Mouse (Mus musculus): ENCODE results near the gene Cdc14b.

Gene Cdc14b

DNA sequence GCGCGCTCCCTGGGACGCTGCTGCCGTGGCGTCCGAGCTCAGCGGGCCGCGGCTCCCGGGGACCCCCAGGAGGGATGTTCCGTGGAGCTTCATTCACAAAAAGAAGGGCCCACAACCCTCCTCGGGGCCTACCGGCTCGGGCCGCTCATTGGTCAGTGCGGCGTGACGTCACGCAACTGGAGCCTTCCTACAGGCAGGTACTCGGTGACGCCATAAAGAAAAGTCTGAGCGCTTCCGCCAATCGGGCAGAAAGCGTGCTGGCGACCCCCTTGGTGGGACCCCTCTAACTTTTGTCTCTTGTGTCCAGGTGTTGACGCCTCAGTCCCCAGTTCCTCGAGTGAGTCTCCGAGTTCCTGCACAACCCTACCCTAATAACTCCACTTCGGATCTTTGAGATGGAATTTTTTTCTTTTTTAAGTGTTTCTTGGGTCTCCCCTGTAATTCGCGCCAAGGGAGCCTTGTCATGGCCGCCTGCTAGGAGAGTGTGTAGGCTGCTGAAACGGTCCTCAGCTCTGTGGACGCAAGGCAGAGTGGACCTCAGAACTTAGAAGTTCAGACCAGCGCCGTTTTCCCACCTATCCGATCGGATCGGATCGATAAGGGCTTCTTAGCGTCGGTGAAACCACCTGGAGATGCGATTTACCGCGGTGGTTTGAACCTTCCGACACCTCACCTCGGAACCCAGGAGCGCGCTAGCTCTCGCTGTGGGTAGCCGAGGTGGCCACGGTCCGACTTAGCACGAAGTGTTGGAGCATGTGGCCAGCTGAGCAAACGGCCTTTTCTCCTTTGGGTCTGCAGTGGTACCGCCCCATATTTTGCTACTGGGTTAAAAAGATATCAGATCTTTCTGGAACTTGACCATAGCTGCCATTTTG, at the start of gene Cdc14b:
Cdc14b (minus strand) TSS at position 412 of the 875 bp plus-strand sequence.
- DNase-seq, result peak; percentile 98

DNA sequence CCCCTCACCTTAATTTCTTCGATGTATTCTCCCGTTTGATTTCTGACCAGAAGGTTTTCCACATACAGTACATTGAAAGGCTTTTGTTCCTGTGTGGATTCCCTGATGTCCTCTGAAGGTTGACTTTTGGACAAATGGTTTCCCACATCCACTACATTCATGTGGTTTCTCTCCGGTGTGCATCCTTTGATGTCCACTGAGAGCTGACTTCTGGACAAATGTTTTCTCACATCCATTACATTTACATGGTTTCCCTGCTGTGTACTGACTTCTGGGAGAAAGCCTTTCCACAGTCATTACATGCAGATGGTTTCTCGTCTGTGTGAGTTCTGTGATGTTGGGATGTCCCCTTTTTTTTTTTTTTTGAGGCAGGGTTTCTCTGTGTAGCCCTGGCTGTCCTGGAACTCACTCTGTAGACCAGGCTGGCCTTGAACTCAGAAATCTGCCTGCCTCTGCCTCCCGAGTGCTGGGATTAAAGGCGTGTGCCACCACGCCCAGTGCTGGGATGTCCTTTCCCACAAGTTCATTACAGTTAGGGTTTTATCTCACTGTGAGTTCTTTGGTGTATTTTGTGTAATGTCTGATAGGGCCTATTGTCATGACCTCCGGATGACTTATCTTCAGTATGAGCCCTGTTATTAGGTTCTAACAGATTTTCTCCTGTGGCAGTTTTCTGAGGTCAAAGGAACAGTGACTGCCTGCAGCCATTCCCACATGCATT, 47.6 kb upstream of the Cdc14b start:
- peak; percentile 66 for DNase-seq

DNA sequence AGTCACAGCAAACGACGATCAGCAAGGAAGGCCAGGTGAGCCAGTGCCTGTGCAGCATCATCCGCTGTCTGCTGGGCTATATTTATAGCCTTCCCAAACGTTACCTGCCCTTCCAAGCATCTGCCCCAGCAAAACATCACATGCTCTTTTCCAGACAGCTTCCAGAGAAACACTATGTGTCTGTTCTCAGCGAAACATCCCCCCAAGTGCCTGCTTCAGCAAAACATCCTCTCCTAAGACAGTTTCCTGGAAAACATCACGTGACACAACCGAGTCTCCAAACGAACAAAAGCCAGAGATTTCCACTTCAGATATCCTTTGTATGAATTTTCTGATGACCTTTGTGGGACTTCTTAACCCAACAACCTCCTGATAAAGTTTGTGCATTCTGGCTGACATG, 45.2 kb upstream of the Cdc14b start:
- peak; percentile 94 for DNase-seq

DNA sequence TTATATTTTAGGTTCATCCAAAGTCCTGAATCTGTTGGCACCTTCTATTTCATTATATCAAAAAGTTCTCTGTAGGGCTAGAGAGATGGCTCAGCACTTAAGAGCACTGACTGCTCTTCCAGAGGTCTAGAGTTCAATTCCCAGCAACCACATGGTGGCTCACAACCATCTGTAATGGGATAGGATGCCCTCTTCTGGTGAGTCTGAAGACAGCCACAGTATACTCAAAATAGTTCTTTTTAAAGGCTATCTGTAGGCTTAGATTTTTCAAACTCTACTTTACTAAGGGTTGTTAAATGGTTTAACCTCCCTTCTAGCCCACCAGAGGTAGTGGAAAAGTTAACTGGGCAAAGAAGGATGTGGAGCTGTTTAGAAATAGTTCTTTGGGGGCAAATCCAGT, 44.7 kb upstream of the Cdc14b start:
- DNase-seq, result no peak

DNA sequence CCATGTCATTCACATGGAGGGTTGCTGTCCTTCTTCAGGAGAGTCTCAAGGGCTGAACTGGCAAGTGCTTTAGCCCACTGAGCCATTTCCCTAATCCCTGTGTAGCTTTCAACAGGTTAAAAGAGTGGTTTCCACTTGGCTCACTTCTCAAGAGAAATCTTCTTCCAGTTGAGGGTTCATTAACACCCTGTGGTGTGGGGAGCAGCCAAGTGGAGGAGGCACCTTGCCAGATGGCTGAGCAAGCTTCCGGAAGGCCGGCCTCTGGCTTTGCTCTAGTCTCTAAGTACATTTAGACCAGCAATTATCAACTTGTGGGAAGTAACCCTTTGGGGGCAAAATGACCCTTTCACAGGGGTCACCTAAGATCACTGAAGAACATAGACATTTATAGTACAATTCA, 43.3 kb upstream of the Cdc14b start:
- DNase-seq, result peak; percentile 96

DNA sequence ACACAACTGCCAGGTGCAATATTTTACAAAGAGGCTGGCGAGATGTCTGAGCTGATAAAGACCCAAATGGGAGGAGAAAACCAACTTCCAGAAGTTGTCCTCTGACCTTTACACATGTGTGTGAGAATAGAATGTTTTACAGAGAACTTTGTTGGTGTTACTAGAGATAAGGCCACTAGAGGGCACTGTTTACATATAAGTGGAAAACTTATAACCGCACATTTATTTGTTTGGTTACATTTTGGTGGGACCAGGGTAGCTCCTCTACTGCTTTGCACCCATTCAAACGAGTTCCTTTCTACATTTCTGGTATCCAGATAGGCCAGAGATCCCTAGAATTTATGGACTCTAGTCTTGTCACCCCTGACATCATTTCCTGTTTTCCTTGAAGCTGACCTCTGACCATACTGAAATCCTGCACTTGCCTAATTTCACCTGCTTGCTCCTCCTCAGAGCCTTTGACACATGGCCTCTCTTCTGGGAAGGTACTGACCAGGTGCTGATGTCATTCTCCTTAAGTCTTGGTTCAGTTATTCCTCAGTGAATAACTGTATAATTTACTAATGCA, 40.5 kb upstream of the Cdc14b start:
- peak; percentile 82 for DNase-seq

DNA sequence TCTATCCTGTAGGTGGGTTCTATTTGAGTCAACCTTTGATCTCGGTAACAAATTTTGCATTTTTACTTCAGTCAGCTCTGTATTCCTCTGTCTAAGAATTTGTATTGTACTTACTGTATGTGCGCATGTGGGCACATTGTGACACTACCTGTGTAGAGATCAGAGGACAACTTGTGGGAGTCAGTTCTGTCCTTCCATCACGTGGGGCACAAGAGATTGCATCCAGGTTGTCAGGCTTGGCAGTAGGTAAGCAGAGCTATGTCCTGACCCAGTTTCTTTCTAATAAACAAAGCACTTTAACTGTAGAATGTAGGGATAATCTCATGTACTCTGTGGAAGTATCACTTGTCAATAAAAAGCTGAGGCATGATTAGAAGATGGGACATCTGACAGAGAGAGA, 39.0 kb upstream of the Cdc14b start:
- peak; percentile 74 for DNase-seq

DNA sequence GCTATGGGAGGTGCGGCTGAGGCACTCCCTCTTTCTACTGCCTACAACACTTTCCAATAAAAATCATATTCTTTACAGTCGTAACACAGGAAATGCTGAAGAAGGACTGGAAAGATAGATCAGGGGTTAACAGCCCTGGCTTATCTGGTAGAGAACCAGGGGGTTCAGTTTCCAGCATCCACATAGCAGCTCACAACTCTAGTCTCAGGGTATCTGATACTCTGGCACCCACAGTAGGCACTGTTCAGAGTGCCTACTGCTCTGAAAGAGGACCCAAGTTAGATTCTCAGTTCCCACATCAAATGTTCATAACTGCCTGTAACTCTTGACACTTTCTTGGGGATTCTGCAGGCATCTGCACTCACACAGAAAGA, 37.8 kb upstream of the Cdc14b start:
- DNase-seq, result no peak

DNA sequence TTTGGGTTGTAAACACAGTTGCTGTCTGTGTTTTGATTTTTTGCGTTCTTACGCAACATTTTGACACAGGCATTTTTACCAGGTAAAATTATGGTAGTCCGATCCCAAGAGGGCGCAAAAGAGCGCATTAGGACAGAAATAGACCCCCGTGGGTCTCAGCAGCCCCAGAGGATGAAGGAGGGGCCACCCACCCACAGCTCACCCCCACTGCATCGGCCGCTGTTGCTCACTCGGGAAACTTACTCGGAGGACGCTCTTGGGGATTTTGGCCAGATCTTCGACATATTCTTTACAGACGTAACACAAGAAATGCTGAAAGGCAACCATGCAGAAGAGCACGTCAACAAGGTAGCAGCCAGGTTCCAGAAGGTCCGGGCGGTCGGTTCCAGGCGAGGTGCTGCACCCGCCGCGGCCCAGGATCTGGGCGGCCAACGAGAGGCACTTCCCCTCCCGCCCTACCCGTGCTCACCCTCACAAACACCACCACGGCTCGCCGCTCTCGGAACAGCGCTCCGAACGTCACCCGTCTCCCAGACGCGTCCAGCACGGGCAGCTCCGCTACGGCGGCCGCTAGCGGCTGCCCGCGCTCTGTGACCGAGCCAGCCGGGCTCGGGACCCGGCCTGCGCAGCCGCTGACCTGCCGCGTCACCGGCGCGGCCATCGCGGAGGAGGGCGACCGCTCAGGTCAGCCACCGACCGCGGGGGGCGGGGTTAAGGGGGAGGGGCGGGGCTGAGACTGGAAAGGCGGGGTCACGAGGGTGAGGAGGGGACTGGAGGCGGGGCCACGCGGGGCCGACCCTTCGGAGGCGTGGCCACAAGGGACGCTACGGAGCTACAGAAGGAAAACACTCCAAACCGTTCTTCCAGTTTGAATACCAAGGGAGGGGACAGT, 37.2 kb upstream of the Cdc14b start, which contains the start of gene Aaed1:
Aaed1 (minus strand) TSS at position 687 of the 892 bp plus-strand sequence.
- peak; percentile 99 for DNase-seq

DNA sequence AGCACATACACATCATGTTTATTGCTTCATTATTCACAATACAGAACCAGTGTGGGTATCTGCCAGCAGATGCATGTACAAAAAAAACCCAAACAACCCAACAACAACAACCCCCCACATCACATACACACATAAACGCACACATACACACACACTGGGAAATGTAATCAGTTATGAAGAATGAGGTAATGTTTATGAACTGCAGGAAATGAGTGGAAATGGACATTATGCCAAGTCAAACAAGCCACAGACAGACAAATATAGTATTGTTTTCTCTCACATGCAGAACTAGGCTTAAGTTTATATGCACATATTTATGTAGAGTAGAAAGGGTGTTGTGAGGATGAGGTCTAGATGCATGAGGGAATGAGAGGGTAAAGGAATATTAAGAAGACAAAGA, 36.2 kb upstream of the Cdc14b start:
- peak; percentile 40 for DNase-seq

DNA sequence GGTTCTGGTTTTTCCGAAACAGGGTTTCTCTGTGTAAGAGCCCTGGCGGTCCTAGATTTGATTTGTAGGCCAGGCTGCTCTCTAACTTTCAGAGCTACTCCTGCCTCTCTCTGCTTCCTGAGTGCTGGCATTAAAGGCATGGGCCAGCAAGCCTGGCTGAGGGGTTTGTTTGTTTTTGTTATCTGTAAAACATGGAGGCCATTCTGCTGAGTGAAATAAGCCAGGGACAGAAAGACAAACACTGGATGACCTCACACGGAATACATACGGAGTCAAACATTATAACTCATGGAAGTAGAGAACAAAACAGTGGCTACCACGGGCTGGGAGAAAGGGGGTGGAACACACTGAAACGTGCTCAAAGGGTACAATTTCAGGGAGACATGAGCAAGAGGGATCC, 35.5 kb upstream of the Cdc14b start:
- DNase-seq, result peak; percentile 83

DNA sequence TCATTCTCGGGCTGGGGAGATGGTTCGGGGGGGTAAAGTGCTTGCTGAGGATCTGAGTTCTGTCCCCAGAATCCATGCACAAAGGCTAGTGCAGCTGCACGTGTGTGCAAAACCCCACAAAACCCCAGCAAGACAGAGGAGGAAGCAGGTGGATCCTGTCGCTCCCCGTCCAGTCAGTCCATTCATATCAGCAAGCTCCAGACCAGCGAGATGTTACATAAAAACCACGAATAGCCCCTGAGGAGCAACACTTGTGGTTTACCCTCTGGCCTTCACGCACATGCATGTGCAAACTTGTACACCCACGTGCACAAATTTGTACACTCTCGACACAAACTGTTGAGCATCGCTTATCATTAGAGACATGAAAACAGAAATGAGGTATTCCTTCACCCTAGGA, 34.8 kb upstream of the Cdc14b start:
- DNase-seq, result peak; percentile 93

DNA sequence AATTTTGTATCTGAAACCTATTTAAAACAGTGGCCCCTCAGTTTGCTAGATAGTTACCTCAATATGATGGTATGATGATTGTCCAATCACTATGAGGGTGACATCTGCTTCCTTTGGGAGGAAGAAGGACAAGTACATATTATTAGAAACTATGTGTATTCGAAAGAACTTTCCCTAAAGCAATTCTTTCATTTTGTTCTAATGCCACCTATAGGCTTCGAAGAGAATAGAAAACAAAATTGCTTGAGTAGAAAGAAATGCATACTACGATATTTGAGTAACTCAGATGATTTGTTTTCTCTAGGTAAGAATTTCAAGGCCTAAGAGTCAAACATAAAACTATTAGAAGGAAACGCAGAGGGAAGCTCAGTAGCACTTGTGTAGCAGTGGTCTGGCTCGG, 33.9 kb upstream of the Cdc14b start:
- no peak for DNase-seq

DNA sequence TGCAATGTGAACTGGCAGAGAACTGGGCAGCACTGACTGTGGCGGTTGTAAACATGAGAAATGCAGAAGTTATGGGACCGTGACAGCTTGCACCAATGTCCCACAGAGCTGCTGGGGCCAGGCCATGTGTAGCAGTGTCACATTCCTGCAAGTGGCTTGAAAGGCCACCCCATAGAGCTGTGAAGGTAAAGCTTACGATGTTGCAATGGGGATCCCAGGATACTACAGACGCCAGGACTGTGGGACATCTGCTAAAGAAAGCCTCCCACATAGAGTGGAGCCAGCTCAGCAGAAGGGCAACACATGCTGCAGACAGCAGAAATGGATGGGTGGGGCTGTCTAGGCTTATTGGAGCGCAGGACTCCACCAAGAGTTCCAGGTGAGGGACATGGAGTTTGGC, 32.4 kb upstream of the Cdc14b start:
- peak; percentile 89 for DNase-seq

DNA sequence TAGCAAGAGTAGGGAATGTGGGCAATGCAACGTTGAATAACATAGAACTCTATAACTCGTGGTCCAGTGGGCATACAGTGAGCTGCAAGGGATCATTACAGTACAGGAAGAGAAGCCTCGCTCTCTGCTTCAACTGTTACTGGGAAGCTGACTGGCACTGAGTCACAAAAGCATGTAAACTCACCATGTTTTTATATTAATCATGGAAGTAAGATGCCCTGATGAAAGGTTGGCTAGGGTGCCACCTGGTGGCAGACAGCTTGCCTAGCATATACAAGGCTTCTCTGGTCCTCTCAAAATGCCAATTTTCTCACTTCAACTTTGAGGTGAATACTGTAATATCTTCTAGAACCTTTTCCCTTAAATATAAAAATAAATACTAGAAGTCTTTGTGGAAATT, 31.0 kb upstream of the Cdc14b start:
- DNase-seq, result peak; percentile 86

DNA sequence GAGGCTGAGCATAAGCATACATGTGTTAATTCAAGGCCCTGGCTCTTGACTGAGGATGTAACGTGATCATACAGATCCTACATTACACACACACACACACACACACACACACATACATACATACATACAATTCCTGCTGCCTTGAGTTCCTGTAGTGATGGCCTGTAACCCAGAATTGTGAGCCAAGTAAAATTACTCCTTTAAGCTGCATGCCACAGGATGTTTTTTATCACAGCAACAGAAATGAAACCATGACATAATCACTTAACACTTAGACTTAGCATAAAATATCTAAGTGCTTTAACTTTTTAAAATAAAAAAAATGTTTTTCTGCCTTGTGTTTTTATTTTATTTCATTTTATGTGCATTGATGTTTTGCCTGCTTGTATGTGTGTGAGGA, 24.0 kb upstream of the Cdc14b start:
- DNase-seq, result no peak

DNA sequence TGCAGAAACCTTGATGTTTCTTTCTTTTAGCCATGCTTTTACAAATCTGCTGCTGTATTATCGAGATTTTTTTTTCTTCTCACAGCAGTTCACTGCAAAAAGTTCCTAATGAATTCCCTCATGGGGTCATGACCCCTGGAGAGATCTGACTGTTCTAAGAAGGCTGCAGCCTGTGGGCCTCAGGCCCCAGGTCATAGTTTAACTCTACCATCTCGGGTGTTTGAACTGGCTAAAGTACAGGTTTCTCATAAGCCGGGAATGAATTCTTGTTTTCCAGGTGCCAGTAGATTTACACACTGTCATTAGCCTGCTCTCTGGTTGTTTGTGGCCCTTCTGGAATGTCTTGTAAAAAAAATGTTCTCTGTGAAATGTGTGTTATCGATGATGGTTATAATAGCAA, 11.7 kb upstream of the Cdc14b start:
- peak; percentile 22 for DNase-seq

DNA sequence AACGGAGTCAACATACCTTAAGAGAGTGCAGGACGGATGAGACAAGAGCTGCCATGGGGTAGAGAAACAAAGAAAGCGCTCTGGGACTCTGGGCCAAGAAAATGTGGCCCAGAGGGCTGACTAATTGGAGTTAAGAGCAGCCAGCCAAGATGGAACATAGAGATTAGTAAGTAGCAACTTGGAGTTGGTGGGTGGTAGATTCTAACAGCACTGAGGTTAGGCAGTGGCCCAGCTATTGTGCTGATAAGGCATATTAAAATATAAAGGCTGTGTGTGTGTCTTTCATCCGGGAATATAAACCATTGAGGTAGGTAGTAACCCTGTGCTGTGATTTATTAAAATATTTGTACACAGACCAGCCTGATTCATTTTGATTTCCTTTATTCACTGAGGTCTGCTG, 11.2 kb upstream of the Cdc14b start:
- peak; percentile 48 for DNase-seq

DNA sequence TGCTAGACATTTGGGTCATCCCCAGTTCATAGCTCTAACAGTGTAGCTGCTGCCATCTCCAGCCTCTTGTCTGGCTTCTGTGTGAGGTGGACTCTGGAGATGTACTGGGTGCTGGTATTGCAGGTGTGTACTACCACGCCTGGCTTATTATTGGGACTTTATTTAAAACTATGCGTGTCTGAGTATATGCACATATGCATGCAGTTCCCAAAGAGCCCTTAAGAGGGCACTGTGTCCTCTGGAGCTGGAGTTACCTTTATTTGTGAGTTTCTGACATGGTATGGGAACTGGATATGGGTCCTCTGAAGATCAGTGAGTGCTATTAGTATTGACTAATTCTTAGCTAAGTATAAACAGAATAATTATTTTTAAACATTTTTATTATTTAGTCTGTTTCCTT, 9.6 kb upstream of the Cdc14b start:
- DNase-seq, result peak; percentile 78

DNA sequence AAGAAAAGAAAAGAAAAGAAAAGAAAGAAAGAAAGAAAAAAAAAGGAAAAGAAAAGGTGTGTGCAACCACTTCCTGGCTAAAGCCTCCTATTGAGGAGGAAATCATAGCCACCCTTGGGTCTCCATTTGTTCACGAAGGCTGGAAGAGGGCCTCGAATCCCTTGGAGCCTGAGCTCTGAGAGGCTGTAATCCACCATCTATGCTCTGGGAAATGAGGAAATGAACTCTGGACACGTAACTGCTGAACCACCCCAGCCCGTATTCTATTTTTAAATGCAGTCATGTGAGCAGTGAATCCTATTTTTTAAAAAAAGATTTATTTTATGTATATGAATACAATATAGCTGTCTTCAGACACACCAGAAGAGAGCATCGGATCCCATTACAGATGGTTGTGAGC, 5.8 kb upstream of the Cdc14b start:
- DNase-seq, result peak; percentile 79

DNA sequence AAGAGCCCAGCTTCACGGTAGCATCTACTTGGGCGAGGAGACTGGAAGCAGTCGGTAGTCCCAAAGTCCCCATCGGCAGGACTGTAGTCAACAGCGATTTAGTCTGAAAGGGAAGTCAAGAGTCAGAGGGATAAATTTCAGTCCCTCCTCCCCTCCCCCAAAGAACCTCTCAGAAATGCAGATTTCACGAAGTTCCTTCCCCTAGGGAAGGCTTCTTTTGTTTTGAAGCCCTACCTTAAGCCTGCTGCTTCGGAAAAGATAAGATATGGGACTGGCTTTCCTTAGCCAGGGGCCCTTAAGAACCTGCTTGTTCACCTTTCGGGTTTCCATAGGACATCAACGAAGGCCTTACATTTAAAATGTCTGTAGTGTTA, 651 bp upstream of the Cdc14b start:
- DNase-seq, result no peak

DNA sequence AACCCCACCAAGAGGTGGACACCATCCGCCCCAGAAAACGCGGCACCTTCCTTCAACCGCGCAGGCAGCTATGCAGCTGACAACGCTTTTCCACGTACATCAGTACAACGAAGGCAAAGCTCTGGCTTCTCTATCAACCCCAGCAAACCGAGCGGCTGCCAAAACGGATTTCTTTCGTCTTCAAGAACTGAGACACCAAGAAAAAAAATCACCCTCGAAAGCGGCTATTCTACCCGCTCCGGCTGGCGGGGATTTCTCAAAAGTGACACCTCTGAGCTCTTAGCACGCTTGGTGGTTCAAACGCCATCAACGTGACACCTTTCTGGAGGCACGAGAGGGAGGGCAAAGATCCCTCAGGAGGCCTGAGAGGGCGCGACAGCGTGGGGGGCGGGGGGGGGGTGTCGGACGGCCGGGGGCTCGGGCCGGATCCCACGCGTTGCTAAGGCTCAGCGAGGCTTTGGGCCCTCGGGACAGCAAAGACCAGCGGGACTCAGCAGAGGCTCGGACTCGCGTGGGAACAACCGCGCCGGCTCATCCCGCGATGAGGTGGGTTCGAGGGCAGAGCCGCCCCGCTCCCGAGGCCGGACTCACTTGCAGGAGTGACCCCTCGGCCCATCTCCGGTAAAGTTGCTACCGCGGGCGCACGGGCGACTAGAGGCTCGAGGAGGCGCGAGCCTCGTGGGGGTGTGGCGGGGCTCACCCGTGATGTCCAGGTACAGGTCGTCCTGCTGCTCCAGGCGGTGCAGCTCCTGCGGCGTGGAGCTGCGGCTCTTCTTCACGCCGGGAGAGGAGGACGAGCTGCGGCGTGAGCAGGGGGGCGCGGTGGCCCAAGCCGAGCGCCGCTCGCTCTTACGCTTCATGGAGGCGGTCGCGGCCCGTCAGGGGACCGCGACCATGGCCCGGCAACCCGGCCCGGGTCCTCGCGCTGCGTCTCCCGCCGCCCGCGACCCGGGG, 922 bp downstream of the Cdc14b start:
- DNase-seq, result peak; percentile 83
